Mouse (Mus musculus) spleen, embryonic (tissue): ENCODE measurements at regions not wholly inside any gene's neighbourhood (a gene's known extent, or its start where the extent isn't known, plus 50 kb on each side); places are given as distances from the start of the nearest gene placed in this dataset.

ENCODE experiments used
- CTCF ChIA-PET: fragments of 350-600 bp; sonication (Branson Sonifier 250); formaldehyde crosslinking; loops from one replicate; lab custom pipeline; 2022; lab: Charles Lee

DNA sequence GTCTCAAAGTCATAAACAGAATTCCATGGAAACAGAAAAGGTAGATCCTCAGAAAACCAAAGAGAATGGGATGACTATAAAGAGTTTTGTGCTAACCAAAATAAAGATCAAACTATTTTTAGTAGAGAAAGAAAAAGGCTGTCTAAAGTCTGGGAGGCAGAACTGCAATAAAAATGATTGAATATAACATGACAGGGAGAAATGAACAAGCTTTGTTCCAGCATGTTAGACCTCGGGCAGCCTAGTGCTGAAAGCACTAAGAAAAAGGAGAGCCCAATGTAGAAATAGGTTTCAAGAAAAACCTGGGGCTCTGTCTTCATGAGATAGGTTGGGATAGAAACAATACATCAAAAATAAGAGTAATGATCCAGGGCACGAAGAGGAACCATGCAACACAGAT lies 135.4 kb upstream of the Pcdh7 start:
- CTCF ChIA-PET, result no interaction called here

DNA sequence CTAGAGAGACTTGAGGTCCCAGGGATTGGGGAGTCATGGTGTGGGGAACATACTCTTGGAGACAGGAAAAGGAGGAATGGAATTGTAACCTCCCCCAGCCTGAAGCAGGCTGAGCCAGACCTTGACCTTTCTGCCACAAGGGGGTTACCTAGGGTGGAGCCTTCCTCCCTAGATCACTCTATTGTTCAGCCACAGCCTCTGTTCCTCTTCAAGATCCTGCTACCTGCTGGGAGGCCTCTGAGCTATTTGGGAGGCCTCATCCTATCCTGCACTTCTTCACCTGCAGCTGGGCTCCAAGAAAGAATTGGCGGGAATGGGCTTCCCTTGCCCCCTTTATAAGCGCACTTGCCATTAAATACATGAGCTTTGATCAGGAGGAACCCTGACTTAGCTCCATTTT lies 130.8 kb upstream of the Pcdh7 start:
- CTCF ChIA-PET, result interaction anchor here (0.5 to 0.7 kb wide), 2 partner anchors 8 to 272 kb away, joined by 3 to 5 read pairs; no protein-coding TSS in a partner anchor

DNA sequence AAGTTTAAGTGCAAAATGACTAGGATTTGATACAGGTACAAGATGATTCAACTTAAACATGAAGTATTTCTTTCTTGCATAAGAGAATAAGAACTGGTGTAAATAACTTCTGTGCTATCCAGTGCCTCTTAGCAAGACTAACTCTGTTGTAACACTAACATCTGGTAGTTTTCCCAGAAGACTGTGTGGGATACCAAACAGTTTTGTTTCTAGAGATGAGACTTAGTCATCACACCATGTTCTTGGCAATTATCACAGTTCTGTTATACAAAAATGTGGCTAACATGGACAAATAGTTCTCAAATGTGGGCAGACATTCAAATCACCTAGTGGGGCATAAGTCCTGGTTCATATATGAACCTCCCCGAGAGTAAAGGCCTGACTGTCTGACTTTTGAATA lies 121.8 kb upstream of the Pcdh7 start:
- CTCF ChIA-PET, result no interaction called here

DNA sequence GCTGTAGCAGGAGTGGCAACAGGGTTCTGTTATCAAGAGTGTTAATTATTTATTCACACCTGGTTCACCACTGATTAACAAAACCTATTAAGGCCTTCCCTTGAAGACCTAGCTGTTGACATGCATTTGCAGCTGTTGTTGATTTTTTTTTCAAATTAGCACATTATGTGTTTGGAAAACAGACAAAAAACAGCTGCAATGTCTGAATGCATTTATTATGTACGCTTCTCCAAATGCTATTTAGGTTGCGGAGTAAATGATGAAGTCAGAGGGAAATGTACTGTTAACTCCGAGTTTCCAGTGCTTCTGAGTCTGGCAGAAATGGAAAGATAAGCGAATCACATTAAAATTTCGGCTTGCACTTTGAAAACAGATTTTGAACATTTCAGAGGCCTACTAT lies 120.7 kb upstream of the Pcdh7 start:
- CTCF ChIA-PET, result no interaction called here

DNA sequence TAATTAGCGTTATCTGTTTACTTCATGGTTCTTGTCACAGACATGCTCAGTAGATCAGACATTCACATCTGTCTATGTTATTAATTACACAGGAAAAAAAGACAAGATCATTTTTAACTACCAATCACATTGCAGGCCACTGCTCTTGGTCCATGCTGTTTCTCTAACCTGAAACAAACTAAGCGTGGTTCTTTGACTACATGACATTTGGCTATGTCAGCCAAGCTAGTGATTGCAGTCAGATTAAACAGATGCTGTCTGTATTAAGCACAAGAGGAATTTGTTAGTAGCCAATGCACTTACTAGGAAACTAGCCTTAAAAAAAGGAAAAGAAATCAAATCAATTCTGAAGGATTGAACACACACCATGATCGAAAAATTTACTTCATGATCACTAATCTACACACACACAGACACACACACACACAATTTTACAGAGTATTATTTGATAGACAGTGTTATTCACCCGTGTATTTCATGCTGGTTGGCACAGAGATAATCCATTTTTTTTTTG lies 119.5 kb upstream of the Pcdh7 start:
- CTCF ChIA-PET, result no interaction called here
